Mouse (Mus musculus): Measurements from ENCODE around the gene Trhr2.

- TF ChIP-seq POLR2A (IDR thresholded peaks at IDR 0.05; ENCODE audit: borderline replicate concordance, extremely low read depth, insufficient read depth, insufficient read length, poor library complexity, severe bottlenecking) (no peak), CTCF (IDR thresholded peaks at IDR 0.05; ENCODE audit: borderline replicate concordance, extremely low read depth, insufficient read depth, insufficient read length) (no peak)
Observed at GRCm38 (mm10) chr8:122325196-122325595, 35.4 kb downstream of the Trhr2 start.
